Mouse (Mus musculus): ENCODE results near the gene Calhm3. TPM values are rescaled to one million over a fixed set of nuclear protein-coding genes. Genes with fewer than 3 reads are reported as not detected.
"Not testable (repeated sequence)": the region's sequence is repeated elsewhere in the genome, so short reads cannot be mapped to it uniquely, and the experiment has no call there.

Gene Calhm3
- polyA plus RNA-seq, 1 experiment, result not detected

- peak in 1 of 2 experiments; percentile 56 for DNase-seq (ENCODE audit: extremely low spot score in 1 of 2, low spot score in 1 of 2)
Observed at GRCm38 (mm10) chr19:47168223-47168622, 10.7 kb upstream of the Calhm3 start.

- DNase-seq (ENCODE audit: extremely low spot score in 1 of 2, low spot score in 1 of 2), result no peak
Observed at GRCm38 (mm10) chr19:47167617-47168214, 10.2 kb upstream of the Calhm3 start.

- no peak for DNase-seq (ENCODE audit: extremely low spot score in 1 of 2, low spot score in 1 of 2)
Observed at GRCm38 (mm10) chr19:47166758-47167157, 9.2 kb upstream of the Calhm3 start.

GRCm38 (mm10) chr19:47163176-47163744, 5.7 kb upstream of the Calhm3 start:
- DNase-seq (ENCODE audit: extremely low spot score in 1 of 2, low spot score in 1 of 2), result no peak

- peak in 1 of 2 experiments; percentile 41 for DNase-seq (ENCODE audit: extremely low spot score in 1 of 2, low spot score in 1 of 2)
Observed at GRCm38 (mm10) chr19:47161669-47162068, 4.1 kb upstream of the Calhm3 start.

GRCm38 (mm10) chr19:47153767-47154166, 3.8 kb downstream of the Calhm3 start:
- DNase-seq (ENCODE audit: extremely low spot score in 1 of 2, low spot score in 1 of 2), result no peak

GRCm38 (mm10) chr19:47152062-47152369, 5.5 kb downstream of the Calhm3 start:
- DNase-seq (ENCODE audit: extremely low spot score in 1 of 2, low spot score in 1 of 2), result no peak

- no peak for DNase-seq (ENCODE audit: extremely low spot score in 1 of 2, low spot score in 1 of 2)
Observed at GRCm38 (mm10) chr19:47151332-47152061, 6.1 kb downstream of the Calhm3 start.

GRCm38 (mm10) chr19:47149854-47150253, 7.7 kb downstream of the Calhm3 start:
- DNase-seq (ENCODE audit: extremely low spot score in 1 of 2, low spot score in 1 of 2), result no peak

GRCm38 (mm10) chr19:47148267-47148847, 9.2 kb downstream of the Calhm3 start:
- no peak for DNase-seq (ENCODE audit: extremely low spot score in 1 of 2, low spot score in 1 of 2)

GRCm38 (mm10) chr19:47144154-47144553, 13.4 kb downstream of the Calhm3 start, which contains the start of gene Calhm1:
TSS of gene Calhm1 (minus strand) at chr19:47144254.
- no peak for DNase-seq (ENCODE audit: extremely low spot score in 1 of 2, low spot score in 1 of 2)

GRCm38 (mm10) chr19:47142438-47142837, 15.1 kb downstream of the Calhm3 start:
- no peak for DNase-seq (ENCODE audit: extremely low spot score in 1 of 2, low spot score in 1 of 2)

- not testable (repeated sequence) for DNase-seq (ENCODE audit: extremely low spot score in 1 of 2, low spot score in 1 of 2)
Observed at GRCm38 (mm10) chr19:47139611-47140010, 18.0 kb downstream of the Calhm3 start.

- peak in 1 of 2 experiments; percentile 73 for DNase-seq (ENCODE audit: extremely low spot score in 1 of 2, low spot score in 1 of 2)
Observed at GRCm38 (mm10) chr19:47137771-47138421, 19.7 kb downstream of the Calhm3 start, which contains the start of gene Calhm2. TSS of gene Calhm2 (minus strand) at chr19:47138294.

GRCm38 (mm10) chr19:47137051-47137581, 20.4 kb downstream of the Calhm3 start:
- peak in 1 of 2 experiments; percentile 65 for DNase-seq (ENCODE audit: extremely low spot score in 1 of 2, low spot score in 1 of 2)

GRCm38 (mm10) chr19:47136170-47136569, 21.4 kb downstream of the Calhm3 start:
- no peak for DNase-seq (ENCODE audit: extremely low spot score in 1 of 2, low spot score in 1 of 2)

- no peak for DNase-seq (ENCODE audit: extremely low spot score in 1 of 2, low spot score in 1 of 2)
Observed at GRCm38 (mm10) chr19:47135568-47135967, 22.0 kb downstream of the Calhm3 start.

- peak in 1 of 2 experiments; percentile 42 for DNase-seq (ENCODE audit: extremely low spot score in 1 of 2, low spot score in 1 of 2)
Observed at GRCm38 (mm10) chr19:47133161-47133560, 24.4 kb downstream of the Calhm3 start.

- DNase-seq (ENCODE audit: extremely low spot score in 1 of 2, low spot score in 1 of 2), result no peak
Observed at GRCm38 (mm10) chr19:47130551-47131125, 26.9 kb downstream of the Calhm3 start.

- no peak for DNase-seq (ENCODE audit: extremely low spot score in 1 of 2, low spot score in 1 of 2)
Observed at GRCm38 (mm10) chr19:47128835-47129234, 28.7 kb downstream of the Calhm3 start.

Measured in frontal cortex, adult 2 months (tissue).